Mouse (Mus musculus): ENCODE data around the gene Gpr158. TPM values are rescaled to one million over a fixed set of nuclear protein-coding genes. Genes with fewer than 3 reads are reported as not detected.

The Gpr158 gene
- polyA plus RNA-seq, 1 experiment from 2014 or later = 0.09 TPM

GRCm38 (mm10) chr2:21632136-21632535 lies 264.8 kb downstream of the Gpr158 start:
- no peaks in the 10 kb centered on the region for H3K4me1 ChIP-seq (replicated peaks)
- ATAC-seq (ENCODE audit: insufficient number of reproducible peaks, insufficient read depth, low FRiP score, low TSS enrichment, low read depth) = no peak
- no peaks in the 10 kb centered on the region for H3K27me3 ChIP-seq
- no peak overlapping the region for H3K4me3 ChIP-seq (replicated peaks)
- H3K36me3 ChIP-seq = no peaks in the 10 kb centered on the region
- H3K27ac ChIP-seq = no peak overlapping the region
- no peaks in the 10 kb centered on the region for H3K9me3 ChIP-seq
- H3K4me2 ChIP-seq = no peak overlapping the region
- no peak overlapping the region for H3K9ac ChIP-seq (replicated peaks)
- WGBS = 86% methylated on average over 1 of the region's 1 CpGs

DNA sequence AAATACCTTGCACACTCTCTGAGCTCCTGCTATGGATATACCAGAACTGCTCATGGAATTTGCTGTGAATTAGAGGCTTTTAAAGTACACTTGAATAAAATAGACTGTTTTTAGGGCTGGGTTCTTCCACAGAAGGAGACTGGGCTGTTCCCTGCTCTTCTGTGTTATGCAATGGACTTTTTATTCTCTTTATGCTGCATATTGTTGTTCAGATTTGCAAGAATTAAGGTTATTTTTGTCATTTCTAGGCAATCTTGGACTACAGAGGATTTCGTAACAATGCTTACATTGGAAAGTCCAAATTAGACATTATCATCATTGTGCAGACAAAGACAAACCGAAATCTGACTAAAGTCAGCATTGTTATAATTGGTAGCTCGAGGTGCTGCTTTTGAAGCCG lies 298.4 kb downstream of the Gpr158 start:
- H3K9ac ChIP-seq (replicated peaks) = no peak overlapping the region
- no peak overlapping the region for H3K4me2 ChIP-seq
- H3K9me3 ChIP-seq = no peaks in the 10 kb centered on the region
- no peak for ATAC-seq (ENCODE audit: insufficient number of reproducible peaks, insufficient read depth, low FRiP score, low TSS enrichment, low read depth)
- no peaks in the 10 kb centered on the region for H3K27me3 ChIP-seq
- H3K27ac ChIP-seq = no peak overlapping the region
- no peak overlapping the region for H3K4me3 ChIP-seq (replicated peaks)
- no peaks in the 10 kb centered on the region for H3K4me1 ChIP-seq (replicated peaks)
- WGBS = 79% methylated on average over 4 of the region's 4 CpGs
- no peaks in the 10 kb centered on the region for H3K36me3 ChIP-seq

GRCm38 (mm10) chr2:21676084-21676838 lies 308.9 kb downstream of the Gpr158 start:
- no peak overlapping the region for H3K4me3 ChIP-seq (replicated peaks)
- H3K27me3 ChIP-seq = no peaks in the 10 kb centered on the region
- no peak for ATAC-seq (ENCODE audit: insufficient number of reproducible peaks, insufficient read depth, low FRiP score, low TSS enrichment, low read depth)
- no peak overlapping the region for H3K4me2 ChIP-seq
- no peaks in the 10 kb centered on the region for H3K9me3 ChIP-seq
- H3K27ac ChIP-seq = no peak overlapping the region
- 89% methylated on average over 4 of the region's 4 CpGs for WGBS
- H3K36me3 ChIP-seq = no peaks in the 10 kb centered on the region
- H3K9ac ChIP-seq (replicated peaks) = no peak overlapping the region
- H3K4me1 ChIP-seq (replicated peaks) = no peaks in the 10 kb centered on the region

DNA sequence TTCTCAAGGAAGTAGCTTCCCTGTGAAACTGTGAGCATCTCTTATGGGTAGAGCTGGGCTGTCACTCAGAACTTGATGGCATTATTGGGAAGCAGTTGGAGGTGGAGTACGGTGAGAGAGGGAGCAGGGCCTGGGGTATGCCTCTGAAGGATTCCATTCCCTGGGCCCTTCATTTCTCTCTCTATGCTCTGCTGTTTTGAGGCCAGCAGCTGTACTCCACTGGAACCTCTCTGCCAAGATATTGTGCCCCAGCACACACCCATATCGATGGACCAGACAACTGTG lies 309.4 kb downstream of the Gpr158 start:
- no peak overlapping the region for H3K4me2 ChIP-seq

GRCm38 (mm10) chr2:21680735-21681270 lies 313.5 kb downstream of the Gpr158 start:
- Histone ChIP-seq H3K4me3 (replicated peaks) (no peak overlapping the region), H3K9me3 (no peaks in the 10 kb centered on the region), H3K4me2 (no peak overlapping the region), H3K27me3 (no peaks in the 10 kb centered on the region), H3K9ac (replicated peaks) (no peak overlapping the region), H3K36me3 (no peaks in the 10 kb centered on the region), H3K27ac (no peak overlapping the region), H3K4me1 (replicated peaks) (no peaks in the 10 kb centered on the region)
- ATAC-seq (ENCODE audit: insufficient number of reproducible peaks, insufficient read depth, low FRiP score, low TSS enrichment, low read depth) = no peak
- WGBS = 78% methylated on average over 1 of the region's 1 CpGs

More for the DNA sequence above, 309.4 kb downstream of the Gpr158 start:
- WGBS = 79% methylated on average over 2 of the region's 2 CpGs
- no peaks in the 10 kb centered on the region for H3K36me3 ChIP-seq
- H3K27me3 ChIP-seq = no peaks in the 10 kb centered on the region
- ATAC-seq (ENCODE audit: insufficient number of reproducible peaks, insufficient read depth, low FRiP score, low TSS enrichment, low read depth) = no peak
- H3K4me3 ChIP-seq (replicated peaks) = no peak overlapping the region
- H3K4me1 ChIP-seq (replicated peaks) = no peaks in the 10 kb centered on the region
- H3K9me3 ChIP-seq = no peaks in the 10 kb centered on the region
- H3K27ac ChIP-seq = no peak overlapping the region
- H3K9ac ChIP-seq (replicated peaks) = no peak overlapping the region

- no peak overlapping the region for H3K27ac ChIP-seq
- 83% methylated on average over 3 of the region's 3 CpGs for WGBS
- H3K9me3 ChIP-seq = no peaks in the 10 kb centered on the region
Measured at GRCm38 (mm10) chr2:21684736-21685135, 317.4 kb downstream of the Gpr158 start.

GRCm38 (mm10) chr2:21693128-21693527 lies 325.8 kb downstream of the Gpr158 start:
- ATAC-seq (ENCODE audit: insufficient number of reproducible peaks, insufficient read depth, low FRiP score, low TSS enrichment, low read depth) = no peak
- Histone ChIP-seq H3K27me3 (no peaks in the 10 kb centered on the region), H3K4me2 (no peak overlapping the region), H3K27ac (no peak overlapping the region), H3K4me1 (replicated peaks) (no peaks in the 10 kb centered on the region), H3K9ac (replicated peaks) (no peak overlapping the region), H3K9me3 (no peaks in the 10 kb centered on the region), H3K4me3 (replicated peaks) (no peak overlapping the region), H3K36me3 (no peaks in the 10 kb centered on the region)
- WGBS = 91% methylated on average over 9 of the region's 9 CpGs

More at GRCm38 (mm10) chr2:21684736-21685135, 317.4 kb downstream of the Gpr158 start:
- no peak overlapping the region for H3K4me2 ChIP-seq
- H3K9ac ChIP-seq (replicated peaks) = no peak overlapping the region
- H3K27me3 ChIP-seq = no peaks in the 10 kb centered on the region
- H3K4me3 ChIP-seq (replicated peaks) = no peak overlapping the region
- no peaks in the 10 kb centered on the region for H3K4me1 ChIP-seq (replicated peaks)
- H3K36me3 ChIP-seq = no peaks in the 10 kb centered on the region
- ATAC-seq (ENCODE audit: insufficient number of reproducible peaks, insufficient read depth, low FRiP score, low TSS enrichment, low read depth) = no peak

GRCm38 (mm10) chr2:21693807-21694594 lies 326.7 kb downstream of the Gpr158 start:
- no peak for ATAC-seq (ENCODE audit: insufficient number of reproducible peaks, insufficient read depth, low FRiP score, low TSS enrichment, low read depth)
- H3K9ac ChIP-seq (replicated peaks) = no peak overlapping the region
- H3K27ac ChIP-seq = no peak overlapping the region
- H3K4me3 ChIP-seq (replicated peaks) = no peak overlapping the region
- no peaks in the 10 kb centered on the region for H3K4me1 ChIP-seq (replicated peaks)
- 53% methylated on average over 5 of the region's 5 CpGs for WGBS
- H3K36me3 ChIP-seq = no peaks in the 10 kb centered on the region
- no peak overlapping the region for H3K4me2 ChIP-seq
- H3K9me3 ChIP-seq = no peaks in the 10 kb centered on the region
- no peaks in the 10 kb centered on the region for H3K27me3 ChIP-seq

DNA sequence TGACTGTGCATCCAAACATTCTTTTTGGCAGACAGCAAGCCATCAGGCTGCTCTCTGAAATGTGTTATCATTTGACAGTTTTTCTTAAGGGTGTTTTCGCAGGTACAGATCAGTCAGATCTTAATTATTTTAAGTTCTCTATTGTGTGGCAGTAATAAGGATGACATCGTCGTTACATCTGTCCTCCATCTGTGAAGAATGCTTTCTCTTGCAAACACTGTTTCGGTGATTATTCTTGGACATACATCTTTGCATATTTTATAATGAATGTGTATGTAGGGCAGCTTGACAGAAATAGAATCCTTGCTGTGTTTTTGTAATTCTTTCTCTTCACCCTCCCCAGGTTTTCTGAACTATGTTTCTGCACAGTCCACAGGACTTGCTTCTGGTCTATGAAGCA lies 360.7 kb downstream of the Gpr158 start:
- Histone ChIP-seq H3K9ac (replicated peaks) (no peak overlapping the region), H3K27ac (no peak overlapping the region), H3K27me3 (no peaks in the 10 kb centered on the region), H3K36me3 (no peaks in the 10 kb centered on the region), H3K9me3 (no peaks in the 10 kb centered on the region), H3K4me2 (no peak overlapping the region), H3K4me3 (replicated peaks) (no peak overlapping the region), H3K4me1 (replicated peaks) (no peaks in the 10 kb centered on the region)
- WGBS = 89% methylated on average over 4 of the region's 4 CpGs
- no peak for ATAC-seq (ENCODE audit: insufficient number of reproducible peaks, insufficient read depth, low FRiP score, low TSS enrichment, low read depth)

DNA sequence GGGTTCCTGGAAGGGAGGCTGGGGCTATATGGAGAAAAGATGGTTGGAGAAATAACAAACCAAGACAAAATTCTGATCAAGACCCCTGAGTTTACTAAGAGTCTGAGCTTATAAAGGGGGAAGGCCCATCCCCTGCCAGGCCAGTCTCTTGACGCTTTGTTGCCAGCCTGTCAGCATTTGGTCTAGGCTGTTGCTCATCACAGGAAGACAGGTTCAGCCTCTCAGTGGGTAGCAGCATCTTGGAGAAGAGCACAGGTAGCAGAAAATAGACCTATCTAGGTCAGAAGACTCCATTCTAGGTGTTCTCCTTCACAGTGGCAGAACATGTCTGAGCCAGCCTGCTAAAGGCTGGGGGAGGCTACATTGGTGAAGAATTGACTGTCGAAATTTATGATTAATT lies 416.4 kb downstream of the Gpr158 start:
- H3K9me3 ChIP-seq = no peaks in the 10 kb centered on the region
- 85% methylated on average over 2 of the region's 2 CpGs for WGBS
- H3K4me2 ChIP-seq = no peak overlapping the region
- no peak overlapping the region for H3K9ac ChIP-seq (replicated peaks)
- no peak overlapping the region for H3K4me3 ChIP-seq (replicated peaks)
- ATAC-seq (ENCODE audit: insufficient number of reproducible peaks, insufficient read depth, low FRiP score, low TSS enrichment, low read depth) = no peak
- no peaks in the 10 kb centered on the region for H3K27me3 ChIP-seq
- no peaks in the 10 kb centered on the region for H3K4me1 ChIP-seq (replicated peaks)
- H3K27ac ChIP-seq = no peak overlapping the region
- H3K36me3 ChIP-seq = no peaks in the 10 kb centered on the region

DNA sequence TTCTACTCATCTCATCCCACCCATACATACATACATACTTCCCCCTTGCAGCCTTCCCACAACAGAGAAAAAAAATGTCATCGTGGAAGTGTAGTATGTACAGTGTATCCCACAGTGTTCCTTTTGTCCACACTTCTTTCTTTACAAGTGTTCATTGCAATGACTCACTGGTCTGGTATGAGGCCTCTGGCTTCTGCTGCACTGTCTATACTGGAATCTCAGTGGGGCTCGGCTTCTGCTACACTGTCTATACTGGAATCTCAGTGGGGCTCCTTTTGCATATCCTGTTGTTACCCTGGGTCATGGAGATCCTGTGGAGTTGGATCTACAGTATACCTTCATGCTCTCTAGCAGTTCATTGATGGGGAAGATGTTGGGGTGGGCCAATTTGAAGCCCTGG lies 425.8 kb downstream of the Gpr158 start:
- WGBS = 91% methylated on average over 2 of the region's 2 CpGs
- no peaks in the 10 kb centered on the region for H3K36me3 ChIP-seq
- H3K9ac ChIP-seq (replicated peaks) = no peak overlapping the region
- H3K9me3 ChIP-seq = no peaks in the 10 kb centered on the region
- ATAC-seq (ENCODE audit: insufficient number of reproducible peaks, insufficient read depth, low FRiP score, low TSS enrichment, low read depth) = no peak
- no peak overlapping the region for H3K4me2 ChIP-seq
- no peak overlapping the region for H3K4me3 ChIP-seq (replicated peaks)
- H3K27me3 ChIP-seq = no peaks in the 10 kb centered on the region
- H3K4me1 ChIP-seq (replicated peaks) = no peaks in the 10 kb centered on the region
- H3K27ac ChIP-seq = no peak overlapping the region

All from limb, embryonic 12.5 days (tissue).